7 mouse cellular contexts compared by ENCODE assay signal in genomic region chr11:17953231-17954134, GRCm38 (mm10). TPM values are rescaled to one million over a fixed set of nuclear protein-coding genes. Genes with fewer than 3 reads are reported as not detected.
DNase-seq lines count a peak whose midpoint lies in the region; ATAC-seq lines count a peak whose summit lies in the region.

Etaa1 (minus strand) TSS chr11:17953875.

- under 1% methylated on average over 67 of the region's 69 CpGs for WGBS in intestine, embryonic 16.5 days
- under 1% methylated on average over 67 of the region's 69 CpGs for WGBS in midbrain, embryonic 11.5 days

- peaks cover 11% of the 10 kb centered on the region for H3K36me3 ChIP-seq in intestine, embryonic 16.5 days (ENCODE audit: control insufficient read depth, insufficient read depth, low read length)
- H3K36me3 ChIP-seq in midbrain, embryonic 11.5 days (ENCODE audit: control insufficient read depth, insufficient read depth, low read length): peaks cover 4% of the 10 kb centered on the region; the same call in 1 of the 2 replicates

- peak within 1 kb of the TSS; percentile 96 for H3K27ac ChIP-seq in intestine, embryonic 16.5 days (ENCODE audit: low read length)
- H3K27ac ChIP-seq in midbrain, embryonic 11.5 days (ENCODE audit: low read depth, low read length): peak within 1 kb of the TSS; percentile 92

- no peaks in the 10 kb centered on the region for H3K4me1 ChIP-seq in intestine, embryonic 16.5 days (ENCODE audit: control insufficient read depth, insufficient read depth, low read length)
- no peaks in the 10 kb centered on the region for H3K4me1 ChIP-seq in midbrain, embryonic 11.5 days (ENCODE audit: control insufficient read depth, insufficient read depth, low read length)

- intact Hi-C loops in gastrocnemius, postnatal 36 days (cut with DNase I): no loop called here
- intact Hi-C loops in left cerebral cortex, postnatal 36 days (cut with DNase I): no loop called here

- peak within 1 kb of the TSS; percentile 97 for H3K4me3 ChIP-seq in intestine, embryonic 16.5 days (ENCODE audit: low read length)
- peak within 1 kb of the TSS; percentile 77 for H3K4me3 ChIP-seq in midbrain, embryonic 11.5 days (ENCODE audit: low read depth, low read length)

- H3K4me2 ChIP-seq in intestine, embryonic 16.5 days (ENCODE audit: low read depth, low read length): peak within 1 kb of the TSS; percentile 56
- peak within 1 kb of the TSS; percentile 72 for H3K4me2 ChIP-seq in midbrain, embryonic 11.5 days

- H3K27me3 ChIP-seq in intestine, embryonic 16.5 days (replicated peaks; ENCODE audit: control insufficient read depth, insufficient read depth, low read length): no peaks in the 10 kb centered on the region
- no peaks in the 10 kb centered on the region for H3K27me3 ChIP-seq in midbrain, embryonic 11.5 days (ENCODE audit: control insufficient read depth, insufficient read depth, low read length)

- H3K9ac ChIP-seq in intestine, embryonic 16.5 days (ENCODE audit: low read depth, low read length): peak within 1 kb of the TSS; percentile 96
- peak within 1 kb of the TSS; percentile 98 for H3K9ac ChIP-seq in midbrain, embryonic 11.5 days (ENCODE audit: low read length)

- H3K9me3 ChIP-seq in intestine, embryonic 16.5 days (ENCODE audit: control insufficient read depth, low read length): no peaks in the 10 kb centered on the region
- H3K9me3 ChIP-seq in midbrain, embryonic 11.5 days (ENCODE audit: control insufficient read depth, low read length): no peaks in the 10 kb centered on the region

- peak; percentile 96 for DNase-seq in adrenal gland, adult 2 months
- DNase-seq in embryo, embryonic 11.5 days (ENCODE audit: low read depth, low spot score): peak; percentile 89
- peak; percentile 88 to 93 for DNase-seq in gastrocnemius, postnatal 36 days
- DNase-seq in left cerebral cortex, postnatal 36 days (ENCODE audit: low spot score in 2 of 2): peak; percentile 92
- DNase-seq in midbrain, embryonic 11.5 days (ENCODE audit: low spot score, missing footprints): peak; percentile 98
- peak; percentile 87 for DNase-seq in skeletal muscle tissue, adult 2 months (ENCODE audit: low read depth, low spot score)

- peak; percentile 100 for ATAC-seq in intestine, embryonic 16.5 days
- peak; percentile 100 for ATAC-seq in midbrain, embryonic 11.5 days (ENCODE audit: low FRiP score)

RNA-seq across cellular contexts. Expression of gene Etaa1, which starts in this region (rescaled TPM):
- total RNA-seq in adrenal gland, adult 2 months (2021): 1 to 10 TPM; 6.8 to 8.8 TPM
- polyA plus RNA-seq in adrenal gland, adult 2 months (2012; rRNA removed): 0.57 and 0.84 TPM in 2 replicates
- 1 to 10 TPM; 1.1 to 1.5 TPM for total RNA-seq in gastrocnemius, postnatal 36 days (2021)
- 7.0 and 7.4 TPM in 2 replicates for polyA plus RNA-seq in intestine, embryonic 16.5 days (2015; fragmentation: Nextera tagmentation; extraction: Ambion mirVana)
- 1 to 10 TPM; 6.7 to 7.0 TPM for total RNA-seq in left cerebral cortex, postnatal 36 days (2021)
- polyA plus RNA-seq in midbrain, embryonic 11.5 days (2014; fragmentation: Nextera tagmentation; extraction: Ambion mirVana): 21.9 and 22.5 TPM in 2 replicates

Comparison
In these comparisons a context has a peak if more than half of its experiments do, and no peak if none do; other contexts are left out.
1. Peak in every context shown above with its lines: DNase-seq, ATAC-seq, H3K4me3 ChIP-seq and H3K27ac ChIP-seq.